Mouse (Mus musculus) embryo, embryonic 10.5 days (tissue): ENCODE measurements around the gene 1700024G13Rik.
"Not testable (repeated sequence)": the region's sequence is repeated elsewhere in the genome, so short reads cannot be mapped to it uniquely, and the experiment has no call there.

Experiments used
- DNase-seq: peaks from one replicate; pipeline ENCODE4 v3.0.0-alpha.2; 2015; ENCODE audit warnings: low spot score

The 1700024G13Rik gene

DNA sequence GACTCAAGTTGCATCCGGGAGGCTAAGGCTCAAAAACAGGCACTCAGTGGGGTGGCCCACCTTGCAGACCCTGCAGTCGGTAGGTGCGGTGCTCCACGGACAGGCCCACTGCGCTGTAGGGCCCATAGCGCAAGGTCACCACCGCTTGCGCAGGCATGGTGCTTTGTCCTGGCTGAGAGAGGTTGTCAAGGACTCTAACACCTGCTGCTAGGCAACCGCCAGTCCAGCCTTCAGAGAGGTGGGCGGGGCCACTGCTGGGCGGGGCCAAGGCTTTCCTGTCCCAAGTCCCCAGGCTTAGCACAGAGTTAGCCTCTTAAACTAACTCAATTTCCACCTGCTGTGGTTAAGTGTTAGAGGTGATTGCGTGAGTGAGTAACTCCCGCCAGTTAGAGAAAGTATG is at the start of gene 1700024G13Rik:
Gene 1700024G13Rik (minus strand): TSS at position 196 of the 400 bp plus-strand sequence.
- peak; percentile 87 for DNase-seq

DNA sequence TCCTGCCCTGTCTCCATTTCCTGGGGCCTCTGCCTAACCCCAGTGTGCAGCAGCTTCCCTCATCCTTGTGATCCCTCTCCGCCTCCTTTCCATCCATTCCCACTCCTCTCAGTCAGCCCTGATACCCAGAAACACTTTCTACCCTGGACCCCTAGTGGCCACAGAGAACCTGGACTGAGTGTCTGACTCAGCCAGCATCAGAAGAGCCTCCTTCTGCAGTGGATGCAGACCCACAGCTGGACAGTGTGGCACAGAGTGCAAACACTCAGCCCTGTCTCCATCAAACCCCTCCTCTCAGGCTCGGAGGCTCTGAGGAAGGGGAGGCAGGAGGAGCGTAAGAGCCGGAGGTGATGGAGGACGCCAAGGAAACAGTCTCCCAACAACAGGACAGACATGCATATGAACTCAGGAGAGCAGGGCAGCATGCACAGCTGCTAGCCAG is 49.2 kb upstream of the 1700024G13Rik start:
- DNase-seq = peak; percentile 68

GRCm38 (mm10) chr14:32429030-32429602 is 40.9 kb upstream of the 1700024G13Rik start:
- DNase-seq = peak; percentile 41

DNA sequence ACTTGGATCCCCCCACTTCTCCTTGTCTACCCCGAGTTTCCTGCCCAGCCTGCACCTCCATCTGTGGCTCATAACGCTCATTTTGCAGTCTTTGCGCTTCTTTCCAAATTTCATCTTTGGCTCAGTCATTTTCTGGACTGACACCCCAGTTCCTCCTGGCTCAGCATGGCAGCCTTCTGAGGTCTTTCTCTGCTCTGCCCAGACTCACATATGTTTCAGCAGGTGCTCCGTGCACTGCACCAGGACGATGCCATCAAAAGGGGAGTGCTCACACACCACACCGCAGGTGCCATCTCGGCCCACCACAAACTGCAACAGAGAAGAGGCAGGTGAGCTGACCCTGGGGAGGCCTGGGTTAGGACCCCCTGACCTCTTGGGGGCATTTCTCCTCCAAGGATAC is 35.8 kb upstream of the 1700024G13Rik start:
- no peak for DNase-seq

DNA sequence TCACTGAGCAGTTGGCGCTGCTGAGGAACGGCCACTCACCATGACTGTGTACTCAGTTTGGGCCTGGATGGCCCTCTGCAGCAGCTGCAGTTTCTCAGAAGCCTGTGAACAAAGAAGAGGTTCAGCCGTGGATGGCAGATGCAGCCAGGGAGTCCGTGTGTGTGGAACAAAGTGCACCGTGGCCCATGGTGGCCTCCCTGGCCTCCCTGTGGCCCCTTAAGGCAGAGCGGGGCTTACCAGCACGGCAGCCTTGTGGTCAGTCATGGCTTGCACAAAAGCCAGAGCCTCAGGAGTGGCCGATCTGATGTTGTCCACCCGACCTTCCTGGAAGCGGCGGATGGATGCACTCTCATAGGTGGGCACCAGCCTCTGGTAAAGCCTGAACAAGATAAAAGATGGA is 30.6 kb upstream of the 1700024G13Rik start:
- DNase-seq = no peak

DNA sequence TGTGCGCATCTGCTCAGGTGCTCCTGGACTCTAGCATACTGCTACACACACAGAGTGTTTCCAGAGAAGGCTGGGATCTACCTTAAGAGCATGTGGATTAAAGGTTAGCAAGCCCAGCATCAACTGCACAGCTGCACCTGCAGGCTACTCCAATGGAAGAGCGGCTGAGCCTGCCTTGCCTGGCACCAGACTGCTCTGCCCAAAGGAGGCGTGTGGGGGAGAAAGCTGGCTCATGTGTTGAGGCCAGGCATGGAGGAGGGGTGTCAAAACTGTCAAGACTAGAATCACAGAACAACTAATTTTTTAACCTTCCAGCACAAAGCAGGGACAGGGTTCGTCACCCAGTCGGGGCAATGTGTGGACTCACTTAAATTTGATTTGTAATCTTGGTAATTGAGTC is 23.9 kb upstream of the 1700024G13Rik start:
- DNase-seq = no peak

DNA sequence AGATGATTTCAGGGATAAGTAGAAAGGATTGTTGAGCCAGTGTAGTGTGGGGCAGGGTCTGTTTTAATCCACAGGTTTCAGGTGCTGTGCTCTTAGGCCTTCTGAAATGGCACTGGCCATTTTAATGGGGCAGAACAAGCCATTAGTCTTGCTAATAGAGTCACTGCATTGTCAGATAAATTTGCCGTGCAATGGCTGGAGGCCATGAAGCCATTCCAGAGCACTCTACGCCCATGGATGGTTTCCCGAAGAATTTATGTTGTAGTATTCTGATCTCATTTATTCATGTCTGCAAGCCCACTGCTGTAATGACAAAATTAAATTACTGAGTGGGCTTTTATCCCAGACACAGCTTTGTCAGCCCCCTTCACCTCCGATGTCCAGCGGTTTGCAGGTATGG is 21.9 kb upstream of the 1700024G13Rik start:
- DNase-seq = no peak

- DNase-seq = not testable (repeated sequence)
Observed at GRCm38 (mm10) chr14:32405399-32405798, 17.2 kb upstream of the 1700024G13Rik start.

DNA sequence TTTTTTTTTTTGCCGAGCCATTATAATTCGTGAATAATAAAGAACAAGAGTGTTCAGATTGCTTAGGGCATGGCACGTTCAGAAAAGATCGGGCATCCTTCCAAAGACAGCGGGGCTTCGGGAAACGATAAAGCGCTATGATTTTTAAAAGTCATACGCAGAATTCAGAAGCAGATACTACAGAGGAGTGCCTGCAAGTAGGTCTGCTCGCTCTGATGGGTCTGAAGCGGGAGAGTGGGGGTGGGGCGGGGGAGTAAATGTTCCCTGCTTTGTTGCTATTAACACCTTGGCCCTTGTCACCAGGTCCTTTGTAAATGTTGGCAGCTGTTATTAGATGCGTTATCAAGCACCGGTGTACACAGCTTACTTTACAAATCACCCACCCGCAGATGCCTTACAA is 6.6 kb downstream of the 1700024G13Rik start:
- no peak for DNase-seq

- peak; percentile 16 for DNase-seq
Observed at GRCm38 (mm10) chr14:32381066-32381465, 7.1 kb downstream of the 1700024G13Rik start.

GRCm38 (mm10) chr14:32380099-32380480 is 8.1 kb downstream of the 1700024G13Rik start:
- no peak for DNase-seq

DNA sequence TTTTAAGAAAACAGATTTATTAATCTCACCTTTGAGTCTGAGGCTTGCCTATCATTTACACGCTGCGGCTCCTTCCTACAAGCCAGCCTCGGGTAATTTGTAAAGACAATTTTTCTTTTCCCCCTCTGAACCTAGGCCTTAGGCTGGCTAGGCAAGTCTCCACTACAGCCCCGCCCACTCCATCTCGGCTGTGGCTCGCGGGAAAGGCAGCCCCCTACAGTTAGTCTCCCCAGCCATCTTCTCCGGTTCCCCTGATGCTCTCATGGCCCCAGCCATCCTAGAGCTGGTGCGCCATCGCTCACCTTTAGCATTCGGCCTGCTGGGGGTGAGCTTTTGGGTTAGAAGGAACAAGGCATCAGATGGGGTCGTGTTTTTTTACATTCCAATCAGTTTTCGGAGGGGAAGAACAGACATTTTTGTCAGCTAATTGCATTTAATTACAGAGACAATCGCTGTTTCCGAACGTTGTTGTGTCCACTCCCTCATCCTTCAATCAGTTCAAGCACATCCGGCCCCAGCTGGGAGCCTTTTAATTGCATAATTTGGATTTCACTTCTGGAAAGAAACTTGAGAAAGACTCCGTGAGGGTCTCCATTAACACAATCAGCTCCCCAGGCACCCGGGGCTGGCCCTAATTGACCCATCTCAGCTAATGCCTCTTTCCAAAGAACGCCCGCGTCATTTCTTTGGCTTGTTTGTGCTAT is 8.6 kb downstream of the 1700024G13Rik start:
- DNase-seq = peak; percentile 59

- no peak for DNase-seq
Observed at GRCm38 (mm10) chr14:32372510-32372909, 15.7 kb downstream of the 1700024G13Rik start.

DNA sequence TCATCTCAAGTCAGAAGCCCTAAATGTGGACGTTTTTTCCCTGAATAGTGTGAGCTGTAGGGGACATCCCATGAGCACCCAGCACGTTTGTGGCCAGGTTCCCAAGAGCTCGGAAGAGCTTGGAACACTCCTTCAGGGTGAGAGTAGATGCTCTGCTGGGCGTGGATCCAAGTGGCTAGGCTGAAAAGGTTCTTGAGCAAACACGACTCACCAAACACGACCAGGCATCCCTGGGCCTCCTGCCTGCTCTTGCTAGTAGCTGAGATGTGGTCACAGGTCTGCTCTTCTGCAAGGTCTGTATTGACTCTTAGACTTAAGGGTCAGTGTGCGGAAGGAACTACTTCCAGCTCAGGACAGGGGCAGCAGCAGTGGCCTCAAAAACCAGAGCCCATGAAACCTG is 18.4 kb downstream of the 1700024G13Rik start:
- DNase-seq = no peak

- no peak for DNase-seq
Observed at GRCm38 (mm10) chr14:32364359-32364758, 23.8 kb downstream of the 1700024G13Rik start.

DNA sequence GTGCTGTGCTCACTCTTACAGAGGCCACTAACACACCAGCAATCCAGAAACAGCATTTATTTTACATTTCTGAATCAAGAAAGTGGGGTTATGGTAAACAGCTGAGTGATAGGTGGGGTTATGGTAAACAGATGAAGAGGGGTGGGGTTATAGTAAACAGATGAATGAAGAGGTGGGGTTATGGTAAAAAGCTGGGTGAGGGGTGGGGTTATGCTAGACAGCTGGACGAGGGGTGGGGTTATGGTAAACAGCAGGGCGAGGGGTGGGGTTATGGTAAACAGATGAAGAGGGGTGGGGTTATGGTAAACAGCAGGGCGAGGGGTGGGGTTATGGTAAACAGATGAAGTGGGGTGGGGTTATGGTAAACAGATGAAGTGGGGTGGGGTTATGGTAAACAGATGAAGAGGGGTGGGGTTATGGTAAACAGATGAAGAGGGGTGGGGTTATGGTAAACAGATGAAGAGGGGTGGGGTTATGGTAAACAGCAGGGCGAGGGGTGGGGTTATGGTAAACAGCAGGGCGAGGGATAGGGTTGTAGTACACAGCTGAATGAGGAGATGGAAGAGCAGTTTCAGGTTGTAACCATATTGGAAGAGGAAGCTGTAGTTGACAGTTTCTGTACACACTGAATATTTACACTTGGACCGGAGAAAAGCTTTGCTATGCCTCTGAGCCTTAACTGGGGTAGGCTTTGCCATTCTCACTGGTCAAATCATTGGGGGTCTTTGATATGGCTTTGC is 36.8 kb downstream of the 1700024G13Rik start:
- DNase-seq = not testable (repeated sequence)

DNA sequence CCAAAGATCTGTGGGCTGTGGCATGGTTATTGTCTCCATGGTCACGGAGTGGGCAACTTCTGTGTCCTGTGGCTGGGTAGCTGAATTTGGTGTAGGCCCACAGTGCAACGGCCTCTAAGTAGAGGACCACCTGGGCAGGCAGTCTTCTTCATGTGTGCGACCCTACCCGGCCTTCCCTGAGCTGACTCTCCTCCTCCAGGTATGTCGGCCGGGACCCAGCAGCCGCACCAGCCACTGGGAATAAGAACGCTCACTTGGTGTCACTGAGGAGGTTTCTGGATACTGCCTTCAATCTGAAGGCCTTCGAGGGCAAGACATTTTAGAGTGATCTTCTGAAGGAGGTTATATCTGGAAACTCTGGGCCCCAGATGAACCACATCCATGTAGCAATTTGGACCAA is 40.9 kb downstream of the 1700024G13Rik start:
- no peak for DNase-seq

DNA sequence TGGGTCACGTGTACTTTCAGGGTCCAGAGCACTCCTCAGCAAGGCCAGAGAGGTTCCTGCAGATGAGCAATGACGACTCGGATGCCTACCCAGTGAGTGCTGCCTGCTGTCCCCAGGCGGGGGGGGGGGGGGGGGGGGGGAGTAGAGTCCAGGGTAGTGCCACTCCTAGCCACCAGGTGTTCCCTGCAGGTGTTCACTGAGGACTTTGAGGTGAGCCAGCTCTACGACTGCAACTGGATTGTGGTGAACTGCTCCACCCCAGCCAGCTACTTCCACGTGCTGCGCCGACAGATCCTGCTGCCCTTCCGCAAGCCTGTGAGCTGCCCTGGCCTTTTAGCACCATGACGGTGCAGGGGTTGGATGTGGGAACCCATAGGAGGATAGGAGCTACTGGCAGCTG is 43.5 kb downstream of the 1700024G13Rik start:
- no peak for DNase-seq

GRCm38 (mm10) chr14:32344176-32344575 is 44.0 kb downstream of the 1700024G13Rik start:
- no peak for DNase-seq

- DNase-seq = no peak
Observed at GRCm38 (mm10) chr14:32341823-32342222, 46.4 kb downstream of the 1700024G13Rik start.

DNA sequence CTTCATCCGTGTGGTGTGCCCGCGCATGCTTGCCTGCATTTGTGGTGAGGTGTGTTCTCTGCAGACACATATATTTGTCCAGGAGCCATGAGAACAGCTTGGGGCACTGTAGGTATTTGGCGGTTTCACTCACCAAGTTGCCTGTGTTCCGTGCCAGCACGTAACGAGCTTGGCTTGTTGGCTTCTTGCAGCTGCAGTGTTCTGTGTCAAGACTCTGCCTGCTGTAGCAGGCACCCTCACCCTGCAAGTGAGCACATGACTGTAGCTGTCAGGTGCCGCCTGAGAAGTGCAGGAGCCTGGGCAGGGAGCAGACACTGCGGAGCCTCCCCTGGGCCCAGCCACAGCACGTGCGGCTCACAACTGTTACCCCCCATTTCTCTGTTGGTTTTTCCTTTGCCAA is 51.6 kb downstream of the 1700024G13Rik start:
- no peak for DNase-seq

DNA sequence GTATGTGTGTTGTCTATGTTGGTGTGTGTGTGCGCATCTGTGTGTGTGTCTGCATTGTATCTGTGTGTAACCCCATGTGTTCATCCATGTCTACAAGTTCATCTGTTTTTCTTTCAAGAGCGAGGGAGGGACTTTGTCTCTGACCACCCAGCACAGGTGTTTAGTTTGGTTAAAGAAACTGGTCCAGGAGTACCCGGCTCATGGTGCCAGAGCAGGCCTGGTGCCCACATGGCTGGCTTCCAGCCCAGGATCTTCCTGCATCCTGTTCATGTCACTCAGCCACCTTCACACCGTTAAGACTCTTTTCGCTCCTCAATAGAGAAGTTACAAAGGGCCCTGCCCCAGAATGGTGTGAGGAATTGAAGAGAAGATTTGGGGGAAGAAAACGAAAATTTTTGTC is 52.2 kb downstream of the 1700024G13Rik start:
- DNase-seq = no peak
